Mouse (Mus musculus) adrenal gland, postnatal 0 days (tissue): ENCODE measurements around the gene Rrbp1. TPM values are rescaled to one million over a fixed set of nuclear protein-coding genes. Genes with fewer than 3 reads are reported as not detected.

Experiments used
- polyA plus RNA-seq: library from polyadenylated mRNA; unstranded; fragments of >200 nt; fragmentation: Nextera tagmentation; extraction: Ambion mirVana; gene quantifications from 2 replicates; pipeline ENCODE4 v1.2.1, GENCODE M21; 2015

Gene Rrbp1
- 61.2 and 68.7 TPM in 2 replicates for polyA plus RNA-seq

GRCm38 (mm10) chr2:144011080-144011551, at the start of gene Rrbp1:
Rrbp1 (minus strand) TSS chr2:144011263.

GRCm38 (mm10) chr2:144032664-144033063, 21.6 kb upstream of the Rrbp1 start, which contains the start of gene Banf2:
Banf2 (plus strand) TSS chr2:144033059.

GRCm38 (mm10) chr2:143914760-143915599, 96.1 kb downstream of the Rrbp1 start, which contains the start of gene Dstn:
Dstn (plus strand) TSS chr2:143915320.

Other genes with a start within 250 kb of the Rrbp1 start
- 2.1 and 4.0 TPM in 2 replicates for gene Bfsp1, start 148.1 kb downstream of the Rrbp1 start, polyA plus RNA-seq
- 351 and 358 TPM in 2 replicates for gene Dstn, start 95.9 kb downstream of the Rrbp1 start, polyA plus RNA-seq
- not detected in 2 replicates for gene Banf2, start 21.8 kb upstream of the Rrbp1 start, polyA plus RNA-seq